Mouse (Mus musculus) bone marrow, adult 2 months (tissue): Measurements from ENCODE around the gene Plscr4.

ENCODE experiments used
- CTCF ChIP-seq: fragments of 200-500 bp; IDR thresholded peaks from 2 replicates; pipeline ENCODE4 v1.5.1; 2011; ENCODE audit warnings: low read length, control low read depth; ENCODE audit not compliant: control insufficient read depth, insufficient read depth
- POLR2A ChIP-seq: fragments of 200-500 bp; IDR thresholded peaks from 2 replicates; pipeline ENCODE4 v1.6.1; 2011; ENCODE audit warnings: low read depth, mild to moderate bottlenecking, control low read depth, low read length, borderline replicate concordance; ENCODE audit not compliant: control insufficient read depth

- TF ChIP-seq CTCF (no peak), POLR2A (no peak)
Measured at GRCm38 (mm10) chr9:92517036-92517435, 59.9 kb downstream of the Plscr4 start.
